Mouse (Mus musculus): ENCODE results near the gene Vdac2.

DNA sequence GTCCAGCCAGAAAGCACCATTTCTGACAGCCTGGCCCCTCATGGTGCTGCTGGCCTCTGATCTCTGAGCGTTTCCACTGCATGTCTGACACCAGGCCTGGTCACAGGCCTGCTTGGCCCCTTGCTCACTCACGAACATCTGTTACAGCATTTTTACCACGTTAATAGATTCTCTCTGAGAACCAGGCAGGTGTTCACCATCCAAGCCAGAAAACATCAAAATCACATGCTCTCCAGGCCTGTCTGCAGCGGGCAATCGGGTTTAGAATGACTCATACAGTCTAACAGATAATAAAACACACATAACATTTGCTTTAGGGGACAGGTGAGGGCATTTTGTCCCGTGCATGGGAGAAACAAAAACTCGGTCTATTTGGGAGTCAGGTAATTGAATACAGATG is 41.3 kb downstream of the Vdac2 start:
- TF ChIP-seq CTCF (IDR thresholded peaks at IDR 0.05; ENCODE audit: insufficient read depth, low read depth, low read length) (no peak), POLR2A (IDR thresholded peaks at IDR 0.05; ENCODE audit: insufficient read depth, low read depth, low read length) (no peak)

Data from olfactory bulb, adult 2 months (tissue).